Mouse (Mus musculus) MEL (cell line): Measurements from ENCODE around the gene Hkdc1. TPM values are rescaled to one million over a fixed set of nuclear protein-coding genes. Genes with fewer than 3 reads are reported as not detected.

Source experiments
- DNase-seq: peaks from one replicate; pipeline ENCODE4 v3.0.0; 2011; ENCODE audit warnings: low read depth, low spot score
- H3K27ac ChIP-seq: 2 replicates; pipeline ENCODE4 v1.5.1; 2012; ENCODE audit warnings: low read depth, mild to moderate bottlenecking, control low read depth, low read length, moderate library complexity; ENCODE audit not compliant: control insufficient read depth
- H3K27me3 ChIP-seq, 2 experiments: fragments of 150-350 bp in 1 of 2; sonication (generic) in 1 of 2; 2 replicates each; pipeline ENCODE4 v1.6.1; 2012; ENCODE audit warnings: low read length in 2 of 2, mild to moderate bottlenecking in 2 of 2, improper control_type of control experiment in 1 of 2, moderate library complexity in 1 of 2; ENCODE audit not compliant: insufficient read depth in 2 of 2, control insufficient read depth in 1 of 2
- H3K36me3 ChIP-seq, 2 experiments: 2 replicates each; pipeline ENCODE4 v1.6.1; 2012 to 2014; ENCODE audit warnings: low read length in 2 of 2, improper control_type of control experiment in 1 of 2, inconsistent platforms in 1 of 2, mild to moderate bottlenecking in 1 of 2; ENCODE audit not compliant: insufficient read depth in 2 of 2, control insufficient read depth in 1 of 2
- H3K4me1 ChIP-seq, 2 experiments: fragments of 150-350 bp in 1 of 2; sonication (generic) in 1 of 2; 2 replicates each; pipeline ENCODE4 v1.6.1; 2012; ENCODE audit warnings: low read length in 2 of 2, improper control_type of control experiment in 1 of 2, mild to moderate bottlenecking in 1 of 2; ENCODE audit not compliant: insufficient read depth in 2 of 2, control insufficient read depth in 1 of 2
- H3K4me3 ChIP-seq, 2 experiments: fragments of 150-350 bp in 1 of 2; sonication (generic) in 1 of 2; 2 replicates each; pipeline ENCODE4 v1.5.1; 2012; ENCODE audit warnings: low read depth in 2 of 2, low read length in 2 of 2, mild to moderate bottlenecking in 2 of 2, moderate library complexity in 2 of 2, control low read depth in 1 of 2, improper control_type of control experiment in 1 of 2; ENCODE audit not compliant: control insufficient read depth in 1 of 2, insufficient read depth in 1 of 2
- H3K79me2 ChIP-seq: 2 replicates; pipeline ENCODE4 v1.6.1; 2012; ENCODE audit warnings: mild to moderate bottlenecking, low read length, moderate library complexity; ENCODE audit not compliant: control insufficient read depth, poor library complexity, insufficient read depth
- H3K9ac ChIP-seq: 2 replicates; pipeline ENCODE4 v1.6.1; 2012; ENCODE audit warnings: low read depth, mild to moderate bottlenecking, control low read depth, low read length, moderate library complexity; ENCODE audit not compliant: control insufficient read depth, poor library complexity, severe bottlenecking
- H3K9me3 ChIP-seq: fragments of 150-350 bp; sonication (generic); replicated peaks from 2 replicates; pipeline ENCODE4 v1.6.1; 2012; ENCODE audit warnings: mild to moderate bottlenecking, low read length, improper control_type of control experiment, moderate library complexity; ENCODE audit not compliant: insufficient read depth
- CHD2 ChIP-seq: IDR thresholded peaks from 2 replicates; pipeline ENCODE4 v1.6.1; 2011; ENCODE audit warnings: low read length, improper control_type of control experiment
- CTCF ChIP-seq, 3 experiments: IDR thresholded peaks in 2 of 3; conservative IDR thresholded peaks in 1 of 3; 2 replicates each; pipeline ENCODE4 v1.5.1; 2011 to 2012; ENCODE audit warnings: low read length in 3 of 3, low read depth in 2 of 3, mild to moderate bottlenecking in 2 of 3, improper control_type of control experiment in 1 of 3, inconsistent platforms in 1 of 3, mixed read lengths in 1 of 3, moderate library complexity in 1 of 3; ENCODE audit not compliant: control insufficient read depth in 1 of 3, insufficient read depth in 1 of 3, poor library complexity in 1 of 3, severe bottlenecking in 1 of 3
- ELF1 ChIP-seq: IDR thresholded peaks from 2 replicates; pipeline ENCODE4 v1.6.1; 2014; ENCODE audit warnings: low read depth, mild to moderate bottlenecking, inconsistent platforms, low read length, improper control_type of control experiment, moderate library complexity
- EP300 ChIP-seq, 2 experiments: IDR thresholded peaks; 2 replicates each; pipeline ENCODE4 v1.6.1; 2011; ENCODE audit warnings: improper control_type of control experiment in 2 of 2, low read length in 2 of 2, low read depth in 1 of 2, mild to moderate bottlenecking in 1 of 2
- ETS1 ChIP-seq: IDR thresholded peaks from 2 replicates; pipeline ENCODE4 v1.6.1; 2012; ENCODE audit warnings: low read depth, mild to moderate bottlenecking, inconsistent platforms, low read length, improper control_type of control experiment, moderate library complexity
- GABPA ChIP-seq: IDR thresholded peaks from 2 replicates; pipeline ENCODE4 v1.6.1; 2012; ENCODE audit warnings: low read depth, mild to moderate bottlenecking, inconsistent platforms, low read length, improper control_type of control experiment, moderate library complexity
- HCFC1 ChIP-seq: IDR thresholded peaks from 2 replicates; pipeline ENCODE4 v1.6.1; 2012; ENCODE audit warnings: low read depth, mild to moderate bottlenecking, inconsistent platforms, low read length, improper control_type of control experiment, moderate library complexity
- MAFK ChIP-seq: IDR thresholded peaks from 2 replicates; pipeline ENCODE4 v1.6.1; 2011; ENCODE audit warnings: low read depth, mild to moderate bottlenecking, low read length, improper control_type of control experiment, borderline replicate concordance
- MAX ChIP-seq: IDR thresholded peaks from 2 replicates; pipeline ENCODE4 v1.6.1; 2011; ENCODE audit warnings: low read length, improper control_type of control experiment
- MAZ ChIP-seq: IDR thresholded peaks from 2 replicates; pipeline ENCODE4 v1.6.1; 2012; ENCODE audit warnings: low read depth, mild to moderate bottlenecking, inconsistent platforms, low read length, improper control_type of control experiment
- MXI1 ChIP-seq: IDR thresholded peaks from 2 replicates; pipeline ENCODE4 v1.6.1; 2011; ENCODE audit warnings: mild to moderate bottlenecking, low read depth, low read length, improper control_type of control experiment
- MYB ChIP-seq: IDR thresholded peaks from 2 replicates; pipeline ENCODE4 v1.6.1; 2011; ENCODE audit warnings: mild to moderate bottlenecking, low read depth, low read length, improper control_type of control experiment
- POLR2AphosphoS5 ChIP-seq: IDR thresholded peaks from 2 replicates; pipeline ENCODE4 v1.6.1; 2012; ENCODE audit warnings: low read depth, borderline replicate concordance, mild to moderate bottlenecking, inconsistent platforms, low read length, moderate library complexity, mixed read lengths
- RCOR1 ChIP-seq: IDR thresholded peaks from 2 replicates; pipeline ENCODE4 v1.6.1; 2012; ENCODE audit warnings: low read depth, mild to moderate bottlenecking, inconsistent platforms, low read length, improper control_type of control experiment
- TAL1 ChIP-seq: IDR thresholded peaks from 2 replicates; pipeline ENCODE4 v1.6.1; 2012; ENCODE audit warnings: mild to moderate bottlenecking, inconsistent platforms, low read length, moderate library complexity, mixed read lengths
- TCF12 ChIP-seq: IDR thresholded peaks from 2 replicates; pipeline ENCODE4 v1.6.1; 2014; ENCODE audit warnings: low read depth, mild to moderate bottlenecking, inconsistent platforms, low read length, improper control_type of control experiment, moderate library complexity
- USF1 ChIP-seq: IDR thresholded peaks from 2 replicates; pipeline ENCODE4 v1.6.1; 2014; ENCODE audit warnings: low read depth, mild to moderate bottlenecking, inconsistent platforms, low read length, improper control_type of control experiment, moderate library complexity
- ZKSCAN1 ChIP-seq: IDR thresholded peaks from 2 replicates; pipeline ENCODE4 v1.6.1; 2012; ENCODE audit warnings: low read depth, mild to moderate bottlenecking, inconsistent platforms, low read length, improper control_type of control experiment, moderate library complexity
- ZMIZ1 ChIP-seq: IDR thresholded peaks from 2 replicates; pipeline ENCODE4 v1.6.1; 2012; ENCODE audit warnings: low read depth, mild to moderate bottlenecking, inconsistent platforms, low read length, improper control_type of control experiment, moderate library complexity
- ZNF384 ChIP-seq: IDR thresholded peaks from 2 replicates; pipeline ENCODE4 v1.6.1; 2012; ENCODE audit warnings: low read depth, mild to moderate bottlenecking, inconsistent platforms, low read length, improper control_type of control experiment
- polyA plus RNA-seq, 2 experiments: library from polyadenylated mRNA; stranded (reverse) in 1 of 2; unstranded in 1 of 2; fragments of >175 nt in 1 of 2; fragments of >200 nt in 1 of 2; gene quantifications; 2 replicates each; pipeline versions ENCODE4 v1.2.1 to v1.2.4; 2012; ENCODE audit warnings: low replicate concordance in 2 of 2, low read depth in 1 of 2; ENCODE audit not compliant: insufficient read length in 2 of 2, insufficient read depth in 1 of 2, missing spikeins in 1 of 2
- total RNA-seq: library from RNA; depleted of rRNA; stranded (reverse); fragments of 300-350 nt; gene quantifications from 2 replicates; pipeline ENCODE4 v1.2.3, GENCODE M21; 2012

Hkdc1 gene
- total and polyA plus RNA-seq, 3 experiments = 0.38 to 0.42 TPM; not detected in 1

- H3K79me2 ChIP-seq = peaks cover 44% of the 10 kb centered on the region
- no peaks in the 10 kb centered on the region for H3K9me3 ChIP-seq
- peak overlapping the region; percentile 68 to 90 for H3K4me3 ChIP-seq
- peak; percentile 24 for DNase-seq
- peaks cover 0 to 38% of the 10 kb centered on the region in 2 experiments; a peak in 2 of 4 replicates for H3K36me3 ChIP-seq
- TF ChIP-seq POLR2AphosphoS5 (no peak), RCOR1 (no peak), ETS1 (no peak), ZKSCAN1 (no peak), CTCF (IDR thresholded peaks at IDR 0.05 in 2 of 3, conservative IDR thresholded peaks at IDR 0.05 in 1 of 3; ENCODE audit: control insufficient read depth in 1 of 3, insufficient read depth in 1 of 3, low read depth in 2 of 3, low read length in 3 of 3, poor library complexity in 1 of 3, severe bottlenecking in 1 of 3) (no peak), MAZ (no peak), TAL1 (no peak), MAFK (no peak), TCF12 (no peak), ZMIZ1 (no peak), ZNF384 (no peak), HCFC1 (no peak), MXI1 (no peak), USF1 (no peak), CHD2 (no peak), MYB (no peak), EP300 (IDR thresholded peaks at IDR 0.05; ENCODE audit: low read depth in 1 of 2, low read length in 2 of 2) (no peak), MAX (no peak)
- H3K27me3 ChIP-seq = no peaks in the 10 kb centered on the region
- H3K9ac ChIP-seq = peak overlapping the region; percentile 66
- H3K27ac ChIP-seq = no peak overlapping the region
- H3K4me1 ChIP-seq = peaks cover 9 to 54% of the 10 kb centered on the region in 2 experiments
Measured at GRCm38 (mm10) chr10:62338626-62339025, 83.7 kb downstream of the Hkdc1 start.

- Histone ChIP-seq H3K9me3 (no peaks in the 10 kb centered on the region), H3K27ac (no peak overlapping the region), H3K36me3 (peaks cover 0 to 34% of the 10 kb centered on the region in 2 experiments; a peak in 2 of 4 replicates), H3K79me2 (peaks cover 46% of the 10 kb centered on the region), H3K27me3 (no peaks in the 10 kb centered on the region), H3K9ac (no peak overlapping the region), H3K4me1 (peaks cover 7 to 52% of the 10 kb centered on the region in 2 experiments), H3K4me3 (no peak overlapping the region)
- DNase-seq = peak; percentile 6
- no peak for TF ChIP-seq GABPA
- TF ChIP-seq ELF1 = no peak
- TF ChIP-seq ZKSCAN1 = no peak
Measured at GRCm38 (mm10) chr10:62338176-62338575, 84.1 kb downstream of the Hkdc1 start.
